Mouse (Mus musculus) midbrain, embryonic 10.5 days (tissue): ENCODE results near the gene Zfp462. TPM values are rescaled to one million over a fixed set of nuclear protein-coding genes. Genes with fewer than 3 reads are reported as not detected.

ENCODE experiments used
- DNase-seq: peaks from one replicate; pipeline ENCODE4 v3.0.0-alpha.2; 2017; ENCODE audit warnings: low spot score
- H3K27ac ChIP-seq: fragments of 300-500 bp; sonication (generic); replicated peaks from 2 replicates; pipeline ENCODE4 v1.5.1; 2016; ENCODE audit warnings: mild to moderate bottlenecking
- H3K27me3 ChIP-seq: fragments of 300-500 bp; sonication (generic); 2 replicates; pipeline ENCODE4 v1.6.1; 2016; ENCODE audit warnings: low read depth, mild to moderate bottlenecking; ENCODE audit not compliant: poor library complexity, severe bottlenecking
- H3K36me3 ChIP-seq: fragments of 300-500 bp; sonication (generic); 2 replicates; pipeline ENCODE4 v1.6.1; 2016; ENCODE audit warnings: mild to moderate bottlenecking, moderate library complexity
- H3K4me1 ChIP-seq: fragments of 300-500 bp; sonication (generic); 2 replicates; pipeline ENCODE4 v1.6.1; 2016
- H3K4me3 ChIP-seq: fragments of 300-500 bp; sonication (generic); 2 replicates; pipeline ENCODE4 v1.5.1; 2016; ENCODE audit warnings: mild to moderate bottlenecking, moderate library complexity
- H3K9me3 ChIP-seq: fragments of 300-500 bp; sonication (generic); replicated peaks from 2 replicates; pipeline ENCODE4 v1.6.1; 2016; ENCODE audit warnings: mild to moderate bottlenecking
- WGBS: fragments of 180-500 bp; shearing (Covaris S2); methylation state at CpG from one replicate; pipeline ENCODE4 v1.1.7; 2016; 5-methylcytosine and 5-hydroxymethylcytosine counted together
- polyA plus RNA-seq: library from polyadenylated mRNA; unstranded; fragments of >200 nt; fragmentation: Nextera tagmentation; extraction: Ambion mirVana; gene quantifications from 2 replicates; pipeline ENCODE4 v1.2.1, GENCODE M21; 2016

Gene Zfp462
- polyA plus RNA-seq, 1 experiment from 2014 or later = 13.9 TPM

- Histone ChIP-seq H3K27ac (peak overlapping the region; percentile 80), H3K9me3 (no peaks in the 10 kb centered on the region), H3K36me3 (peaks cover 98% of the 10 kb centered on the region), H3K4me1 (peaks cover 32% of the 10 kb centered on the region), H3K4me3 (no peak overlapping the region), H3K27me3 (no peaks in the 10 kb centered on the region)
- DNase-seq = peak; percentile 22
- 75% methylated on average over 16 of the region's 16 CpGs for WGBS
Observed at GRCm38 (mm10) chr4:55077902-55078716, 133.3 kb downstream of the Zfp462 start.

DNA sequence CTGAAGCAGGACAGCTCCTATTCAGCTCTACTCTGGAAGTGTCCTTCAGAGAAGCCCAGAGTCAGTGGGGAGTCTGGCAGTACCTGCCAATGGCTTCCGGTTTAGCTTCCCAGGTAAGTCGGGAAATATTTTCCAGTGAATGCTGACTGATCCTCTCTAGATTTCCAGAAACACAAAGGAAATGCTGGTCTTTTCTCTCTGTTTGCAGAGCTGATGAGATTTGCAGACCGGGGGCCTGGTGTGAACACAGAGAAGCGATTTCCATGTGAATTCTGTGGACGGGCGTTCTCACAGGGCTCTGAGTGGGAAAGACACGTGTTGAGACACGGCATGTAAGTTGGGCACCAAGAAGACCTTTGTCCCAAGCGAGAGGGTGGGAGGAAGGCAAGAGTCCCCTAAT, 134.2 kb downstream of the Zfp462 start:
- Histone ChIP-seq H3K4me3 (no peak overlapping the region), H3K9me3 (no peaks in the 10 kb centered on the region), H3K4me1 (peaks cover 32% of the 10 kb centered on the region), H3K27ac (peak overlapping the region; percentile 80; the same call in 1 of the 2 replicates), H3K27me3 (no peaks in the 10 kb centered on the region), H3K36me3 (peaks cover 98% of the 10 kb centered on the region)
- 92% methylated on average over 9 of the region's 9 CpGs for WGBS
- no peak for DNase-seq

DNA sequence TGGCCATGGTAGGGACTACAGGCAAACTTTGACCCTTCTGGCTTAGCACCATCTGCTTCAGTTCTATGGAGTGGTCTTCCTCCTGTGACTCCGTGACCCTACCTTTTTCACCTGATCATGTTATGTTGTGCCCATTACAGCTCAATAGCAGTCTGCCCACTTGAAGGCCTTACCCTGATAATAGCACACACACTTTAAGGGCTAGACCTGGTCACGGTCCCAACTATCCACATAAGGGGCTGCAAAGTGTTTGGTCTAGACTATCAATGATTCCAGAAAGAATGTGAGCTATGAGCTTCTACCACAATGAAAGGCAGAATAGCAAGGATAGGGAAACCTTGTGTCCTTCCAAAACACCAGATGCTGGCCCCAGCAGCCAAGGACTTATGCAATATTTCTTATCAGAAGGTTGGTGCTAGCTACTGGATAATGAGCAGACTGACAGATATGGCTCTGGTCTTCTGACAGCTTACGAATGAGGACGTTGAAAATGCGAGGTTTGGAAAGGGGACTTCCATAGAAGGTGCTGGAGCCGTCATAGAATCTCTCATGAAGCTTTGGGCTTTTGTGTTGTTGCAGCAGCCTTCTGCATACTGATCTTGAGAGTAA, 139.3 kb downstream of the Zfp462 start:
- Histone ChIP-seq H3K27ac (no peak overlapping the region), H3K4me3 (no peak overlapping the region), H3K36me3 (peaks cover 52% of the 10 kb centered on the region), H3K4me1 (peaks cover 13% of the 10 kb centered on the region), H3K9me3 (no peaks in the 10 kb centered on the region), H3K27me3 (no peaks in the 10 kb centered on the region)
- no peak for DNase-seq
- WGBS = 92% methylated on average over 6 of the region's 6 CpGs

- Histone ChIP-seq H3K36me3 (peaks cover 14% of the 10 kb centered on the region), H3K27me3 (no peaks in the 10 kb centered on the region), H3K27ac (0 out of 2 replicates have a peak overlapping the region, but pooled peaks have one; percentile 50), H3K9me3 (no peaks in the 10 kb centered on the region), H3K4me3 (no peak overlapping the region), H3K4me1 (peaks cover 16% of the 10 kb centered on the region)
- 90% methylated on average over 3 of the region's 3 CpGs for WGBS
- DNase-seq = no peak
Observed at GRCm38 (mm10) chr4:55088153-55088552, 143.3 kb downstream of the Zfp462 start.

GRCm38 (mm10) chr4:55088922-55089321, 144.1 kb downstream of the Zfp462 start:
- WGBS = 54% methylated on average over 6 of the region's 6 CpGs
- Histone ChIP-seq H3K9me3 (no peaks in the 10 kb centered on the region), H3K36me3 (peaks cover 7% of the 10 kb centered on the region), H3K27me3 (no peaks in the 10 kb centered on the region), H3K4me1 (peaks cover 16% of the 10 kb centered on the region), H3K4me3 (no peak overlapping the region), H3K27ac (peak overlapping the region; percentile 50; the same call in 1 of the 2 replicates)
- DNase-seq = no peak

GRCm38 (mm10) chr4:55097157-55097556, 152.3 kb downstream of the Zfp462 start:
- H3K27ac ChIP-seq = no peak overlapping the region
- WGBS = 36% methylated on average over 2 of the region's 2 CpGs
- no peak overlapping the region for H3K4me3 ChIP-seq
- peaks cover 8% of the 10 kb centered on the region; the same call in 1 of the 2 replicates for H3K4me1 ChIP-seq
- H3K36me3 ChIP-seq = no peaks in the 10 kb centered on the region
- H3K9me3 ChIP-seq = no peaks in the 10 kb centered on the region
- no peak for DNase-seq
- H3K27me3 ChIP-seq = no peaks in the 10 kb centered on the region

- 71% methylated on average over 6 of the region's 6 CpGs for WGBS
- Histone ChIP-seq H3K36me3 (no peaks in the 10 kb centered on the region), H3K27me3 (no peaks in the 10 kb centered on the region), H3K4me1 (peaks cover 8% of the 10 kb centered on the region; the same call in 1 of the 2 replicates), H3K27ac (no peak overlapping the region), H3K9me3 (no peaks in the 10 kb centered on the region), H3K4me3 (no peak overlapping the region)
- DNase-seq = no peak
Observed at GRCm38 (mm10) chr4:55098366-55098765, 153.5 kb downstream of the Zfp462 start.

GRCm38 (mm10) chr4:55100851-55101250, 156.0 kb downstream of the Zfp462 start:
- no peak for DNase-seq

DNA sequence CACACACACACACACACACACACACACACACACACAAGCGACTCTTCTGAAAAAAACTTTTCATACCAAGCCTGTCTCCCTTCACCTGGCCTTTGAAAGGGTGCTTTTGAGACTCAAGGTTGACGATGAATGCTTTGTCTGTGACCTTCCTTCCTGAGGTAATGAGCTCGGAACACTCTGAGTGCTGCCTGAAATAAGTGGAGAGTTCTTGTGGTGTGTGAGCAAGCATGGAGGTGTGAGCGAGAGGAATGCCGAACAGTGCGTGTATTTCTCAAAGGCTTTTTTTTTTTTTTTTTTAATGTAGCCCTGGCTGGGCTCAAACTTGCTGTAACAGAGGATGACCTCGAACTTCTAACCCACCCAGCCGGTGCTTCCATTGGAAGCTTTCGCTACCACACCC, 156.8 kb downstream of the Zfp462 start:
- no peak overlapping the region for H3K4me3 ChIP-seq

More at GRCm38 (mm10) chr4:55100851-55101250, 156.0 kb downstream of the Zfp462 start:
- Histone ChIP-seq H3K36me3 (no peaks in the 10 kb centered on the region), H3K9me3 (no peaks in the 10 kb centered on the region), H3K27me3 (no peaks in the 10 kb centered on the region), H3K4me3 (no peak overlapping the region), H3K4me1 (peaks cover 8% of the 10 kb centered on the region; the same call in 1 of the 2 replicates), H3K27ac (no peak overlapping the region)
- 67% methylated on average over 2 of the region's 2 CpGs for WGBS

GRCm38 (mm10) chr4:55102382-55102781, 157.5 kb downstream of the Zfp462 start:
- DNase-seq = no peak
- 0 out of 2 replicates have a peak, but pooled peaks cover 3% of the 10 kb centered on the region for H3K4me1 ChIP-seq
- WGBS = 87% methylated on average over 3 of the region's 3 CpGs
- H3K27ac ChIP-seq = no peak overlapping the region
- no peaks in the 10 kb centered on the region for H3K36me3 ChIP-seq
- no peak overlapping the region for H3K4me3 ChIP-seq
- no peaks in the 10 kb centered on the region for H3K9me3 ChIP-seq
- no peaks in the 10 kb centered on the region for H3K27me3 ChIP-seq

More for the DNA sequence above, 156.8 kb downstream of the Zfp462 start:
- no peaks in the 10 kb centered on the region for H3K27me3 ChIP-seq
- peaks cover 8% of the 10 kb centered on the region; the same call in 1 of the 2 replicates for H3K4me1 ChIP-seq
- no peak for DNase-seq
- H3K9me3 ChIP-seq = no peaks in the 10 kb centered on the region
- no peak overlapping the region for H3K27ac ChIP-seq
- H3K36me3 ChIP-seq = no peaks in the 10 kb centered on the region
- 93% methylated on average over 9 of the region's 9 CpGs for WGBS

GRCm38 (mm10) chr4:55103575-55103974, 158.7 kb downstream of the Zfp462 start:
- Histone ChIP-seq H3K9me3 (no peaks in the 10 kb centered on the region), H3K27me3 (no peaks in the 10 kb centered on the region), H3K4me3 (no peak overlapping the region), H3K36me3 (no peaks in the 10 kb centered on the region), H3K4me1 (0 out of 2 replicates have a peak, but pooled peaks cover 3% of the 10 kb centered on the region), H3K27ac (no peak overlapping the region)
- no peak for DNase-seq
- 82% methylated on average over 3 of the region's 3 CpGs for WGBS

DNA sequence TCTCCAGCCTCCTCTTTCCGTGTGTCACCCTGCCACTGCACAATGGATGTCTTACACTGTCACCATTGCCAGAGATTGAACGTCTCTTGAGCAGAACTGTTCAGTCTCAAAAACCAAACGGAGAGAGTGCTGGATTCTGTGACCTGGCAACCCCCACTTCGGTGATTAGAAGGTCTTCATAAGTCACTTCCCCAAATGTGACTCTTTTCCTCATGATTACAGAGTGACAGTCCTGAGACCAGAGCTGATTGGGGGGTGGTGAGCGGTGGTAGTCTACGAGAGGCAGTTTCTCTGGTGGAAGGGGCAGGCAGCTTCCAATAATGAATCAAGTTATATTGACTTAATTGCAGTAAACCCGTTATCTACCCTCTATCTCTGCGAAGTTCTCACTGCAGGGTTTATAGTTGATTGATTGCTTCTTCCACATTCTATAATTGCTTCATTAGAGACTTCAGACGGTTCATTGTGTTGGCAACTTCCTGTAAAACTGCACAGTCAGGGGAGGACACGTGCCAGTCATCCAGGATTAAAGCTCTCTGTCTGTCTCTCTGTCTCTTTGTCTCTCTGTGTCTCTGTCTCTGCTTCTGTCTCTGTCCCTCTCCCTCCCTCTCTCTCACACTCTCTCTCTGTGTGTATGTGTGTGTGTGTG, 173.1 kb downstream of the Zfp462 start:
- H3K9me3 ChIP-seq = no peaks in the 10 kb centered on the region
- no peak for DNase-seq
- WGBS = 80% methylated on average over 10 of the region's 10 CpGs
- H3K27ac ChIP-seq = no peak overlapping the region
- 0 out of 2 replicates have a peak, but pooled peaks cover 3% of the 10 kb centered on the region for H3K4me1 ChIP-seq
- H3K4me3 ChIP-seq = no peak overlapping the region
- H3K27me3 ChIP-seq = no peaks in the 10 kb centered on the region
- H3K36me3 ChIP-seq = no peaks in the 10 kb centered on the region
